Mouse (Mus musculus): Measurements from ENCODE around the gene Hmgcs2. TPM values are rescaled to one million over a fixed set of nuclear protein-coding genes. Genes with fewer than 3 reads are reported as not detected.
"Not testable (repeated sequence)": the region's sequence is repeated elsewhere in the genome, so short reads cannot be mapped to it uniquely, and the experiment has no call there.

The Hmgcs2 gene
- total RNA-seq, 2 experiments from 2014 or later = 1.6 TPM; not detected in 1

- ATAC-seq (replicated peaks; ENCODE audit: low FRiP score, poor library complexity, severe bottlenecking) = no peak
Observed at GRCm38 (mm10) chr3:98335331-98335730, 55.1 kb downstream of the Hmgcs2 start.

GRCm38 (mm10) chr3:98335886-98336285, 55.7 kb downstream of the Hmgcs2 start:
- ATAC-seq (replicated peaks; ENCODE audit: low FRiP score, poor library complexity, severe bottlenecking) = no peak

- no peak for ATAC-seq (replicated peaks; ENCODE audit: low FRiP score, poor library complexity, severe bottlenecking)
Observed at GRCm38 (mm10) chr3:98336661-98337654, 56.7 kb downstream of the Hmgcs2 start.

- no peak for ATAC-seq (replicated peaks; ENCODE audit: low FRiP score, poor library complexity, severe bottlenecking)
Observed at GRCm38 (mm10) chr3:98338584-98339041, 58.4 kb downstream of the Hmgcs2 start.

GRCm38 (mm10) chr3:98339097-98339705, 59.0 kb downstream of the Hmgcs2 start:
- no peak for ATAC-seq (replicated peaks; ENCODE audit: low FRiP score, poor library complexity, severe bottlenecking)

- ATAC-seq (replicated peaks; ENCODE audit: low FRiP score, poor library complexity, severe bottlenecking) = not testable (repeated sequence)
Observed at GRCm38 (mm10) chr3:98339706-98340109, 59.5 kb downstream of the Hmgcs2 start, which contains the start of gene Phgdh. TSS of gene Phgdh (minus strand) at chr3:98339990.

GRCm38 (mm10) chr3:98340818-98341594, 60.8 kb downstream of the Hmgcs2 start:
- ATAC-seq (replicated peaks; ENCODE audit: low FRiP score, poor library complexity, severe bottlenecking) = no peak

GRCm38 (mm10) chr3:98343235-98343634, 63.0 kb downstream of the Hmgcs2 start:
- no peak for ATAC-seq (replicated peaks; ENCODE audit: low FRiP score, poor library complexity, severe bottlenecking)

GRCm38 (mm10) chr3:98348106-98348505, 67.9 kb downstream of the Hmgcs2 start:
- ATAC-seq (replicated peaks; ENCODE audit: low FRiP score, poor library complexity, severe bottlenecking) = no peak

GRCm38 (mm10) chr3:98348705-98349104, 68.5 kb downstream of the Hmgcs2 start:
- no peak for ATAC-seq (replicated peaks; ENCODE audit: low FRiP score, poor library complexity, severe bottlenecking)

GRCm38 (mm10) chr3:98353892-98354291, 73.7 kb downstream of the Hmgcs2 start:
- ATAC-seq (replicated peaks; ENCODE audit: low FRiP score, poor library complexity, severe bottlenecking) = no peak

GRCm38 (mm10) chr3:98355344-98356025, 75.2 kb downstream of the Hmgcs2 start:
- no peak for ATAC-seq (replicated peaks; ENCODE audit: low FRiP score, poor library complexity, severe bottlenecking)

- no peak for ATAC-seq (replicated peaks; ENCODE audit: low FRiP score, poor library complexity, severe bottlenecking)
Observed at GRCm38 (mm10) chr3:98356026-98356365, 75.8 kb downstream of the Hmgcs2 start.

- ATAC-seq (replicated peaks; ENCODE audit: low FRiP score, poor library complexity, severe bottlenecking) = no peak
Observed at GRCm38 (mm10) chr3:98356632-98357370, 76.6 kb downstream of the Hmgcs2 start.

Other genes starting within 250 kb of the Hmgcs2 start
- gene Adam30, start 119.8 kb upstream of the Hmgcs2 start, total RNA-seq (2015; ENCODE audit: low replicate concordance) = not detected in 2 replicates
- gene Adam30, start 119.8 kb upstream of the Hmgcs2 start, total RNA-seq (2017; ENCODE audit: low replicate concordance) = not detected in 2 replicates
- gene Reg4, start 58.3 kb upstream of the Hmgcs2 start, total RNA-seq (2015; ENCODE audit: low replicate concordance) = not detected in 2 replicates
- gene Reg4, start 58.3 kb upstream of the Hmgcs2 start, total RNA-seq (2017; ENCODE audit: low replicate concordance) = not detected in 2 replicates
- 6.7 and 6.8 TPM in 2 replicates for gene Phgdh, start 59.6 kb downstream of the Hmgcs2 start, total RNA-seq (2015; ENCODE audit: low replicate concordance)
- 6.7 and 17.9 TPM in 2 replicates for gene Phgdh, start 59.6 kb downstream of the Hmgcs2 start, total RNA-seq (2017; ENCODE audit: low replicate concordance)
- not detected in 2 replicates for gene Zfp697, start 102.0 kb downstream of the Hmgcs2 start, total RNA-seq (2015; ENCODE audit: low replicate concordance)
- gene Zfp697, start 102.0 kb downstream of the Hmgcs2 start, total RNA-seq (2017; ENCODE audit: low replicate concordance) = not detected in 2 replicates
- gene Gm4450, start 176.7 kb downstream of the Hmgcs2 start, total RNA-seq (2015; ENCODE audit: low replicate concordance) = not detected in 2 replicates
- not detected in 2 replicates for gene Gm4450, start 176.7 kb downstream of the Hmgcs2 start, total RNA-seq (2017; ENCODE audit: low replicate concordance)
- not detected in 2 replicates for gene Hsd3b4, start 230.1 kb downstream of the Hmgcs2 start, total RNA-seq (2015; ENCODE audit: low replicate concordance)
- not detected in 2 replicates for gene Hsd3b4, start 230.1 kb downstream of the Hmgcs2 start, total RNA-seq (2017; ENCODE audit: low replicate concordance)